Mouse (Mus musculus): Measurements from ENCODE around the gene Anxa7.

- TF ChIP-seq CTCF (IDR thresholded peaks at IDR 0.05; ENCODE audit: control insufficient read depth, insufficient read depth, insufficient read length) (no peak), USF1 (IDR thresholded peaks at IDR 0.05; ENCODE audit: low read depth) (no peak), CEBPB (IDR thresholded peaks at IDR 0.05; ENCODE audit: low read depth) (no peak), MAX (IDR thresholded peaks at IDR 0.05) (no peak), MYOG (IDR thresholded peaks at IDR 0.05; ENCODE audit: control insufficient read depth, extremely low read depth, insufficient read length) (no peak), MYOD1 (IDR thresholded peaks at IDR 0.05; ENCODE audit: control insufficient read depth, insufficient read length, low read depth) (no peak)
Observed at GRCm38 (mm10) chr14:20508424-20508823, 28.5 kb upstream of the Anxa7 start.
